Mouse (Mus musculus) layer of hippocampus, adult 18-20 months (tissue): ENCODE measurements around the gene Lce1g. TPM values are rescaled to one million over a fixed set of nuclear protein-coding genes. Genes with fewer than 3 reads are reported as not detected.

ENCODE experiments used
- DNase-seq, 2 experiments: peaks; one replicate each; pipeline ENCODE4 v3.0.0; 2022; ENCODE audit warnings: low spot score in 2 of 2
- long read RNA-seq: library from polyadenylated mRNA; stranded (forward); transcript quantifications from one replicate; pipeline ENCODE4 v2.0.0, GENCODE M21; 2021
- total RNA-seq, 2 experiments: library from RNA; stranded (reverse); gene quantifications; 2 replicates each; pipeline ENCODE4 v1.2.3; 2021

Lce1g gene
- total RNA-seq: not detected
- long read RNA-seq: 0 reads

- DNase-seq: no peak
These were observed at the start of gene Lce1g for GRCm38 (mm10) chr3:92752238-92752637. TSS of gene Lce1g (minus strand) at chr3:92752338.

- no peak for DNase-seq
These were observed 38.3 kb upstream of the Lce1g start, which contains the start of gene Lce1j for GRCm38 (mm10) chr3:92790414-92790813. TSS of gene Lce1j (minus strand) at chr3:92790514.

- DNase-seq: no peak
These were observed 26.7 kb upstream of the Lce1g start, which contains the start of gene Lce1i for GRCm38 (mm10) chr3:92778799-92779198. TSS of gene Lce1i (minus strand) at chr3:92778899.

- DNase-seq: no peak
These were observed 19.4 kb upstream of the Lce1g start for GRCm38 (mm10) chr3:92771573-92771972.

- DNase-seq: no peak
These were observed 12.8 kb upstream of the Lce1g start, which contains the start of gene Lce1h for GRCm38 (mm10) chr3:92764965-92765364. TSS of gene Lce1h (minus strand) at chr3:92765065.

- DNase-seq: no peak
These were observed 1.1 kb upstream of the Lce1g start for GRCm38 (mm10) chr3:92753197-92753596.

- DNase-seq: no peak
These were observed 13.1 kb downstream of the Lce1g start, which contains the start of gene Gm38119 for GRCm38 (mm10) chr3:92738996-92739395. TSS of gene Gm38119 (minus strand) at chr3:92739096.

- DNase-seq: no peak
These were observed 29.5 kb downstream of the Lce1g start for GRCm38 (mm10) chr3:92722631-92723030.

DNA sequence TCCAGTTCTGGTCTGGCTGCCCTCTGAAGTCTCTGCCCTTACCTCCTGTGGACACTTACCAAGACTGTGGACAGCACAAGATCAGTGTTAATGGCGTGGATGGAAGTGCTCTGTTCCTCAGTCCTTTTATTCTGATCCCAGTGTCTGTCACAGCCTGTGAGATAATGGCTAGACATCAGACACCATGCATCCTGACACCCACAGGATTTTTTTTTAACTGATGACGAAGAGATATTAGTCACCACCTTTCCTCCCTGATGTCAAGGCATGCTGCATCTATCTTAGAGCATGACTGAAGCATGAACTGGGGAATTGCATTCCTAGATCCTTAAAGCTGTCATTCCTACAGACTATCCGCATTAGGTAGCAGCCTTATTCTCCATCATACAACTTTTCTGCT is 31.9 kb downstream of the Lce1g start, which contains the start of gene Lce1f:
TSS of gene Lce1f (minus strand) at position 101 of the 400 bp plus-strand sequence.
- DNase-seq: no peak

DNA sequence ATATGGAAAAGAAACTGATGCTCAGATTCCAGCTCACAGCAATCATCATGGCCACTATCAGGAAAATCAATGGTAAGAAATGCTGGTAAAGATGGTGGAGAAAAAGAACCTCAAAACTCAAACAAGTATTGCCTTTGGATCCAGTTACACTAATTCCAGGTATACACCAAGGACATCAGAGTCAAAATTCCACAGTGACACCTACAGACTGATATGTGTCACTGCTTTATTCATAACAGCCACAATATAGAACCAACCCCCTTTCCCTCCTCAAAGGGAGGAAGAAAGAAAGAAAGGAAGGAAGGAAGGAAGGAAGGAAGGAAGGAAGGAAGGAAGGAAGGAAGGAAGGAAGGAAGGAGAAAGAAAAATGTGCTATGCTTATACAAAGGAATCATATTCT is 37.0 kb downstream of the Lce1g start:
- DNase-seq: no peak

DNA sequence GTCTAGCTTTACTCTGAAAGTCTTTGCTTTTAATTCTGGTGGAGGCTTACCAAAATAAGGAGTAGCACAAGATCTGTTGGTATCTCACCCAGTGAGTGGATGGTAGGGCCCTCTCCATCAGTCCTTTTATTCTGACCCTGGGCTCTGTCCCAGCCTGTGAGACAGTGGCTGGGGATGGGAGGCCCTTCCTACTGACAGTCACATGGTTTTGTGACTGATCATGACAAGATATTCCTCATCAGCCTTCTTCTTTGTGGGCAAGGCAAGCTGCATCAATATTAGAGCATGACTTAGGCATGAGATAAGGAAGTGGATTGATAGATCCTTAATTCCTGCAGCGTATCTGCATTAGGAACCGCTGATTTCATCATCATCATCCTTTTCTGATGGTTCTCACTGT is 43.2 kb downstream of the Lce1g start, which contains the start of gene Lce1e:
TSS of gene Lce1e (minus strand) at position 101 of the 400 bp plus-strand sequence.
- no peak for DNase-seq

Other genes with a start within 250 kb of the Lce1g start
- gene 2310046K23Rik, start 217.8 kb downstream of the Lce1g start, total RNA-seq: not detected
- not detected for gene Ivl, start 178.6 kb downstream of the Lce1g start, total RNA-seq
- gene Smcp, start 163.3 kb downstream of the Lce1g start, total RNA-seq: not detected
- not detected for gene 2210017I01Rik, start 144.8 kb downstream of the Lce1g start, total RNA-seq
- not detected for gene Lce6a, start 130.7 kb downstream of the Lce1g start, total RNA-seq
- gene Lce1a1, start 104.0 kb downstream of the Lce1g start, total RNA-seq: not detected
- not detected for gene Lce1b, start 95.4 kb downstream of the Lce1g start, total RNA-seq
- not detected for gene Lce1a2, start 82.0 kb downstream of the Lce1g start, total RNA-seq
- not detected for gene Lce1c, start 73.1 kb downstream of the Lce1g start, total RNA-seq
- not detected for gene Lce1d, start 65.1 kb downstream of the Lce1g start, total RNA-seq
- gene Lce1e, start 43.3 kb downstream of the Lce1g start, total RNA-seq: not detected
- not detected for gene Lce1f, start 32.0 kb downstream of the Lce1g start, total RNA-seq
- not detected for gene Gm38119, start 13.2 kb downstream of the Lce1g start, total RNA-seq
- not detected for gene Lce1h, start 12.7 kb upstream of the Lce1g start, total RNA-seq
- not detected for gene Lce1i, start 26.6 kb upstream of the Lce1g start, total RNA-seq
- gene Lce1j, start 38.2 kb upstream of the Lce1g start, total RNA-seq: not detected
- gene Lce1k, start 55.6 kb upstream of the Lce1g start, total RNA-seq: not detected
- not detected for gene Kprp, start 74.9 kb upstream of the Lce1g start, total RNA-seq
- gene Lce1l, start 98.9 kb upstream of the Lce1g start, total RNA-seq: not detected
- not detected for gene 2310050C09Rik, start 117.9 kb upstream of the Lce1g start, total RNA-seq
- not detected for gene Lce3a, start 173.9 kb upstream of the Lce1g start, total RNA-seq
- not detected for gene Lce3b, start 180.6 kb upstream of the Lce1g start, total RNA-seq
- gene Lce3c, start 192.1 kb upstream of the Lce1g start, total RNA-seq: not detected
- gene Lce3d, start 205.1 kb upstream of the Lce1g start, total RNA-seq: not detected
- gene Lce3e, start 214.7 kb upstream of the Lce1g start, total RNA-seq: not detected
- not detected for gene Lce3f, start 239.9 kb upstream of the Lce1g start, total RNA-seq